Mouse (Mus musculus): ENCODE data around the gene Slc41a2. TPM values are rescaled to one million over a fixed set of nuclear protein-coding genes. Genes with fewer than 3 reads are reported as not detected.
A peak's percentile ranks its signal among the peaks of the same experiment; 100 is the strongest.

Slc41a2 gene
- total RNA-seq, 1 experiment from 2014 or later: 5.1 TPM

DNA sequence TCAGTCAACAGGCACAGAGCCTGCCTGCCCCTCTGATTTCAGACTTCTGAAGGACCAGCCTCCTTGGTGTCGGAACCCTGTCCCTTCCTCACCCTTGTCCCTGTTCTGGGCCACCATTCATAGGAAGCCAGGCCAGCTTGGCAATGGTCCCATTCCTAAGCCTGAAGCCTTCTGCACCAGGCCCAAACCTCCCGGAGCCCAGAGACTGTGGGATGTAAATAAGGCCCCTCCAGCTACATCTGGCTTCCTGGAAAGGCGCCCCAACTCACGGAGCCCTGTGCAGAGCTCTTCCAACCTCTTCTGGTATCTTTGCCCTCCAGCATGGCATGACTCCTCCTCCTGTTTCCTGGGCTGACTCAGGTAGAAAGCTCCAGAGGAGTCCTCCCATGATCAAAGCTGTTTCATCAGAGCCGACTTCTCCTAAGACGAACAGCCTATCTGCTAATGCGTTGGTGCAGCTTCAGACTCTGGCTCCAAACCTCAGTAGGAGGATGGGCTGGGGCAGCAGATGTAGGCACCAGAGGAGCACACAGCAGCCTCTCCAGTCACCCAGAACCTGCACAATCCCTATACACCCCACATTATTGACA lies 153.1 kb downstream of the Slc41a2 start:
- DNase-seq: peak; percentile 69

DNA sequence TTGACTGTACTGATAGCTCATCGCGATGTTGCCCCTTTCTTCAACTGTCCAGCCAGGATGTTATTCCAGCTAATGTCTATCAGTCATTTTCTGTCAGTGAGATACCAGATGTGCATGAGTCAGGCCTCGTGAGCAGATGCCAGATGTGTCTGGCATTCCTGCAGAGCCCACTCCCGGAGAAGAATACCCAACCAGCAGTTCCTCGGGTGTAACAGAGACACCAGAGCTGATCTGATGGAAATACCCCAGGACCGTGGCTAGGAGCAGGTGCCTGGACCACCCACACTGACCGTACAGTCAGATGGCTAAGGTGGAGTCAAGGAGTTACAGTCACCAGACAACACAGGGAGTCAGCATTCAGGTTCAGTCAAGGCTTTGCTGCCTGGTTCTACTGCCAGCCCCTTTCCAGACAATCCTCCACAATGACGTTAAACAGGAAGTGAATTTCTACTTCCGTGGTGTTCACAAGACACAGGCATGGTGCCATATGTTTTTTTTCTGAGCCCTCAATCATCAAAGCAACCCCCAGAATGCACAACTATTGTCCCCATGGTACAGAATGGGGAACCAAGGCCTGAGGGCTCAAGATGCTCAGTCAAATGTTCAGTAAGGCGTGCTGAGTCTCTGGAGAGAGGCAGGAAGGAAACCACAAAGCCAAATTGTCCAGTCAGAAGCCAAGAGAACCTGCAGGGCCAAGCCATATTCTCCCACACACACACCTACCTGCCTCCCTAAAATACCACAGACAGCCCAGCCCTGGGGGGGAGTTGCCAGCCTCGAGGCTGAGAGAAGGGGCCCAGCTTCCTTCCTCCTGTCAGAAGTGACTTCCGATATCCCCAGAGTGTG lies 153.8 kb downstream of the Slc41a2 start:
- no peak for DNase-seq

GRCm38 (mm10) chr10:83182573-83182960 lies 155.1 kb downstream of the Slc41a2 start:
- peak; percentile 92 for DNase-seq

GRCm38 (mm10) chr10:83181831-83182572 lies 155.7 kb downstream of the Slc41a2 start:
- no peak for DNase-seq

Other genes with a start within 250 kb of the Slc41a2 start
- gene D10Wsu102e, start 22.3 kb upstream of the Slc41a2 start, total RNA-seq (2021): 0.63 and 0.94 TPM in 2 replicates
- gene Aldh1l2, start 196.3 kb upstream of the Slc41a2 start, total RNA-seq (2021): 0.74 and 0.90 TPM in 2 replicates
- 20.9 and 22.0 TPM in 2 replicates for gene Washc4, start 205.9 kb upstream of the Slc41a2 start, total RNA-seq (2021)